8 mouse cellular contexts compared by ENCODE assay signal in genomic region chr1:136051013-136051315, GRCm38 (mm10). TPM values are rescaled to one million over a fixed set of nuclear protein-coding genes. Genes with fewer than 3 reads are reported as not detected.
A peak's percentile ranks its signal among the peaks of the same experiment; 100 is the strongest.
DNase-seq lines count a peak whose midpoint lies in the region; ATAC-seq and TF ChIP-seq lines count a peak whose summit lies in the region.

No protein-coding gene starts in this region.

- H3K9ac ChIP-seq in embryonic facial prominence, embryonic 15.5 days: no peak overlapping the region
- H3K9ac ChIP-seq in midbrain, embryonic 13.5 days (replicated peaks): peak overlapping the region; percentile 61

- ATAC-seq in embryonic facial prominence, embryonic 15.5 days (ENCODE audit: insufficient number of reproducible peaks, low FRiP score, low TSS enrichment, low read depth): no peak
- ATAC-seq in midbrain, embryonic 13.5 days: peak; percentile 58; the same call in 1 of the 2 replicates

- DNase-seq in embryo, embryonic 10 days (ENCODE audit: low spot score): peak; percentile 42
- DNase-seq in embryo, embryonic 9.5 days (ENCODE audit: extremely low spot score): no peak
- DNase-seq in B cell, adult 2 months: peak; percentile 11 to 19
- DNase-seq in kidney, postnatal 4 days: peak; percentile 23 to 43
- peak; percentile 28 for DNase-seq in thymus, adult 2 months
- DNase-seq in layer of hippocampus, postnatal 25 days (ENCODE audit: extremely low spot score in 1 of 2, low spot score in 1 of 2): no peak

- WGBS in embryonic facial prominence, embryonic 15.5 days: 1% methylated on average over 36 of the region's 36 CpGs
- 1% methylated on average over 36 of the region's 36 CpGs for WGBS in midbrain, embryonic 13.5 days
- WGBS in thymus, adult 2 months: 4% methylated on average over 36 of the region's 36 CpGs

- peak overlapping the region; percentile 59 for H3K4me2 ChIP-seq in embryonic facial prominence, embryonic 15.5 days (replicated peaks)
- peak overlapping the region; percentile 61 for H3K4me2 ChIP-seq in midbrain, embryonic 13.5 days (replicated peaks)

- no peak for TF ChIP-seq CTCF in thymus, adult 2 months (IDR thresholded peaks at IDR 0.05; ENCODE audit: borderline replicate concordance, control insufficient read depth, extremely low read depth, insufficient read depth, low read length, poor library complexity)

- no peaks in the 10 kb centered on the region for H3K9me3 ChIP-seq in embryonic facial prominence, embryonic 15.5 days (replicated peaks)
- no peaks in the 10 kb centered on the region for H3K9me3 ChIP-seq in midbrain, embryonic 13.5 days

- H3K4me1 ChIP-seq in embryonic facial prominence, embryonic 15.5 days: peaks cover 13% of the 10 kb centered on the region
- H3K4me1 ChIP-seq in midbrain, embryonic 13.5 days (replicated peaks): peaks cover 23% of the 10 kb centered on the region
- no peaks in the 10 kb centered on the region for H3K4me1 ChIP-seq in thymus, adult 2 months (replicated peaks; ENCODE audit: control insufficient read depth, insufficient read depth, low read length)

- H3K4me3 ChIP-seq in embryonic facial prominence, embryonic 15.5 days (replicated peaks): peak overlapping the region; percentile 38
- H3K4me3 ChIP-seq in midbrain, embryonic 13.5 days (replicated peaks): peak overlapping the region; percentile 41
- no peak overlapping the region for H3K4me3 ChIP-seq in thymus, adult 2 months (ENCODE audit: control insufficient read depth, insufficient read depth, low read length)

- H3K36me3 ChIP-seq in embryonic facial prominence, embryonic 15.5 days: no peaks in the 10 kb centered on the region
- no peaks in the 10 kb centered on the region for H3K36me3 ChIP-seq in midbrain, embryonic 13.5 days
- H3K36me3 ChIP-seq in thymus, adult 2 months (ENCODE audit: control insufficient read depth, insufficient read depth, low read length): no peaks in the 10 kb centered on the region

- no peak overlapping the region for H3K27ac ChIP-seq in embryonic facial prominence, embryonic 15.5 days (replicated peaks)
- H3K27ac ChIP-seq in midbrain, embryonic 13.5 days: no peak overlapping the region
- no peak overlapping the region for H3K27ac ChIP-seq in thymus, adult 2 months (ENCODE audit: control insufficient read depth, insufficient read depth, low read length)

- peaks cover 39% of the 10 kb centered on the region for H3K27me3 ChIP-seq in embryonic facial prominence, embryonic 15.5 days
- H3K27me3 ChIP-seq in midbrain, embryonic 13.5 days: peaks cover 54% of the 10 kb centered on the region
- H3K27me3 ChIP-seq in thymus, adult 2 months (ENCODE audit: control insufficient read depth, insufficient read depth, low read length): peaks cover 11% of the 10 kb centered on the region; the same call in 1 of the 2 replicates

- TF ChIP-seq POLR2A in thymus, adult 2 months (IDR thresholded peaks at IDR 0.05; ENCODE audit: control insufficient read depth, extremely low read depth, insufficient read depth, low read length, poor library complexity): no peak

RNA-seq across cellular contexts. Expression of gene Ascl5, which starts 0.4 kb away (rescaled TPM):
- 1.3 and 3.0 TPM in 2 replicates for polyA plus RNA-seq in embryonic facial prominence, embryonic 15.5 days (2015; fragmentation: Nextera tagmentation; extraction: Ambion mirVana)
- polyA plus RNA-seq in midbrain, embryonic 13.5 days (2015; fragmentation: Nextera tagmentation; extraction: Ambion mirVana): not detected in 2 replicates
- polyA plus RNA-seq in thymus, adult 2 months (2012; rRNA removed): not detected in 2 replicates
- total RNA-seq in layer of hippocampus, postnatal 25 days (2021): not detected

RNA-seq across cellular contexts. Expression of gene Cacna1s, which starts 1.6 kb away (rescaled TPM):
- polyA plus RNA-seq in embryonic facial prominence, embryonic 15.5 days (2015; fragmentation: Nextera tagmentation; extraction: Ambion mirVana): 5.2 and 7.8 TPM in 2 replicates
- 0.22 TPM in 1 of 2 replicates, not detected in the other for polyA plus RNA-seq in midbrain, embryonic 13.5 days (2015; fragmentation: Nextera tagmentation; extraction: Ambion mirVana)
- 2.3 and 3.7 TPM in 2 replicates for polyA plus RNA-seq in thymus, adult 2 months (2012; rRNA removed)
- under 1 TPM; 0.44 to 0.45 TPM for total RNA-seq in layer of hippocampus, postnatal 25 days (2021)

RNA-seq across cellular contexts. Expression of gene Tmem9, which starts 43.0 kb away (rescaled TPM):
- 172 and 176 TPM in 2 replicates for polyA plus RNA-seq in embryonic facial prominence, embryonic 15.5 days (2015; fragmentation: Nextera tagmentation; extraction: Ambion mirVana)
- 144 and 146 TPM in 2 replicates for polyA plus RNA-seq in midbrain, embryonic 13.5 days (2015; fragmentation: Nextera tagmentation; extraction: Ambion mirVana)
- 77.1 and 86.9 TPM in 2 replicates for polyA plus RNA-seq in thymus, adult 2 months (2012; rRNA removed)
- total RNA-seq in layer of hippocampus, postnatal 25 days (2021): 10 to 100 TPM; 66.8 to 80.8 TPM

RNA-seq across cellular contexts. Expression of gene Igfn1, which starts 44.8 kb away (rescaled TPM):
- polyA plus RNA-seq in embryonic facial prominence, embryonic 15.5 days (2015; fragmentation: Nextera tagmentation; extraction: Ambion mirVana): 0.09 and 0.12 TPM in 2 replicates
- not detected in 2 replicates for polyA plus RNA-seq in midbrain, embryonic 13.5 days (2015; fragmentation: Nextera tagmentation; extraction: Ambion mirVana)
- polyA plus RNA-seq in thymus, adult 2 months (2012; rRNA removed): 0.52 and 0.81 TPM in 2 replicates
- under 1 TPM; 0.23 to 0.25 TPM for total RNA-seq in layer of hippocampus, postnatal 25 days (2021)

Comparison
In these comparisons a context has a peak if more than half of its experiments do, and no peak if none do; other contexts are left out.
1. DNase-seq: peak in embryo, embryonic 10 days (single experiment), B cell, adult 2 months (2 of 2), kidney, postnatal 4 days (2 of 2) and thymus, adult 2 months (single experiment); none in embryo, embryonic 9.5 days (single experiment) and layer of hippocampus, postnatal 25 days (0 of 2).